Mouse (Mus musculus): Measurements from ENCODE around the gene Gtf2ird2. TPM values are rescaled to one million over a fixed set of nuclear protein-coding genes. Genes with fewer than 3 reads are reported as not detected.

Gene Gtf2ird2
- total RNA-seq (2021), result 10 to 100 TPM in 1 of 2 experiments, 1 to 10 TPM in 1; 9.8 to 10.3 TPM
- long read RNA-seq, experiment 1, partial matches to known transcripts, result 1 of 8 reads
- long read RNA-seq, experiment 1, other reads (novel, unspliced or antisense), result 4 of 8 reads
- long read RNA-seq, experiment 2, partial matches to known transcripts, result 2 of 11 reads
- long read RNA-seq, experiment 2, other reads (novel, unspliced or antisense), result 7 of 11 reads

DNA sequence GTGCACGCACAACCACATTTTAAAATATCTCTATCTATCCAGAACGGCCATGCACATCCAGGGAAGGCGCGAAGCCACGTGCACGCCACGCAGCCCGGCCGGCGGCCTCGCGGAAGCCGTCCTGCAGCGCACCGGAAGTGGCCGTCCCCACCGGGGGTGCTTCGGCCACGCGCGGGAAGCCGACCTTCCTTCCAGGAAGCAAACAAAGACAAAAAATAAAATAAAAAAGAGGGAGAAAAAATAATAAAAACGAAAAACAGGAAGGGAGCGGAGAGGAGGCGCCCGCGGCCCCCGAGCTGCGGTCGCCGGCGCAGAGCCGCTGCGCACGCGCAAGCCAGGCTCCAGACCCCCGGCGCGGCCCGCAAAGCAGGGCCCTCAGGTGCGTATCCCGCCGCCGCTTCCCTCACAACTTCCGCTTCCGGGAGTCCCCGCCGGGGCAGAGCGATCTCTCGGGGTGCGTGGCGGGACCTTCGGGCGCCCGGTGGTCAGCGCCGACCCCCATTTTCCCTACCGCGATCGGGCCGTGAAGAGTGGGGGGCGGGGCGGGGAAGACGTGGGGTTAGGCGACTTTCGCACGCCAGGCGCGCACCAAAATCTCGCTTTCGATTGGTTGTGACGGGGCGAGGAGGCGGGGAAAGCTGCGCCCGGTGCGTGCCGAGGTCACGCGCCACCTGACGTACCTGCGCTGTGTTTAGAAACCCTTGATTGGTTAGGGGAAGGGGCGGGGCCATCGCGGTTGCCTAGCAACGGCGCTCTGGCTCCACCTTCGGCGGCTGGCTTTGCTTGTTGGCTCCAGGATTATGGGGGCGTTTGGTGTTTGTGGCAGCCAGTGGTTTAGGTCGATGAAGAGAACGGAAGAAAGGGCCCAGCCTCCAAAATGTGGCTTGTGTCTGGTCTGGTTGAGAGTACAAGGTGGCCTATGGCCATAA is at the start of gene Gtf2ird2:
Gene Gtf2ird2 (plus strand): TSS at position 140 of the 929 bp plus-strand sequence.
- DNase-seq (ENCODE audit: low spot score in 2 of 2), result peak; percentile 94 to 97

DNA sequence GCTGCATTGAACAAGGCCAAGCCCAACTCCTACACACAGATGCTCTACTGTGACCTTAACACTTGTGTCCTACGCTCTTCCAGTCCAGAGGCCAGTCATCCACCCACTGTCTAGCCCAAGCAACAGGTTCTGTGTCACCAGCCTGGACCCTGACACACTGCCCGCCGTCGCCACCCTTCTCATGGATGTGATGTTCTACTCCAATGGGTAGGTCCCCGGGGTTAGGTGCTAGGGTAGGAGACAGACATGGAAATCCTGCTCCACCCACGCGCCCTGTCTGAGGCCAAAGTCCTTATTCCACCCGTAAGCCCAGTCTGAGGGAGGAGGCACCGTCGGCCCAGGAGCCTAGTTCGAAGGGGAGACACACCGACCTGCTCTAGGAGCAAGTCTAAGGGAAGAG is 47.8 kb upstream of the Gtf2ird2 start:
- DNase-seq (ENCODE audit: low spot score in 2 of 2), result no peak

DNA sequence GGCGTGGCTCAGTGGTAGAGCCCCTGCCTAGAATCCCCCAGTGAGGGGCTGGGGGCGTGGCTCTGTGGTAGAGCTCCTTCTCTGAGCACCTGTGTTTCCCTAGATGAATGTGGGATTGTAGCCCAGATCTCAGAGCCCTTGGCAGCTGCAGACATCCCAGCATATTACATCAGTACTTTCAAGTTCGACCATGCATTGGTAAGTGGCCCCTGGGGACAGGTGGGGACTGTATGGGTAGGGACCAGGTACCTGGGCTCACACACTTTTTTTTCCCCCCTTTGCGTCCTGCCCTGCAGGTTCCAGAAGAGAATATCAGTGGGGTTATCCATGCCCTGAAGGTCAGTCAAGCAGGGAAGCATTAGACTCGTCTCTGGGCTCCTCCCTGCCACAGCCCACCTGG is 45.9 kb upstream of the Gtf2ird2 start:
- no peak for DNase-seq (ENCODE audit: low spot score in 2 of 2)

DNA sequence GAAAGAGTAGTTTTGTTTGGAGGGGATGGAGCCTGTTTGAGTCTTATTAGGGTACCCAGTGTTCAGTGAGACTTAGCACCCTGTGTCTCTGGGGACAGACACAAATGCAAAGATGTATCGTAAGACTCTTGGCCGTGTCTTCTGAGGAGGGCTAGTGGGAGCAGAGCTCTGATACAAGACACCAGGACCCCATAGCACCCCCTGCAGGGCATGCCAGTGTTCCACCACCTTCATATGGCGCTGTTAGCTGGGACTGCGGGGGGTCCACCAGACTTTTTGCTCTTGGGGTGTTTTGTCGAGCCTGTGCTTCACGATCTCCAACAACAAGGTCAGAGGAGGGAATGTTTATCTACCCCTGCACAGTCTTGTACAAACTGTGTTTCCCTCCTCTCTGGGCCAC is 44.4 kb upstream of the Gtf2ird2 start:
- no peak for DNase-seq (ENCODE audit: low spot score in 2 of 2)

DNA sequence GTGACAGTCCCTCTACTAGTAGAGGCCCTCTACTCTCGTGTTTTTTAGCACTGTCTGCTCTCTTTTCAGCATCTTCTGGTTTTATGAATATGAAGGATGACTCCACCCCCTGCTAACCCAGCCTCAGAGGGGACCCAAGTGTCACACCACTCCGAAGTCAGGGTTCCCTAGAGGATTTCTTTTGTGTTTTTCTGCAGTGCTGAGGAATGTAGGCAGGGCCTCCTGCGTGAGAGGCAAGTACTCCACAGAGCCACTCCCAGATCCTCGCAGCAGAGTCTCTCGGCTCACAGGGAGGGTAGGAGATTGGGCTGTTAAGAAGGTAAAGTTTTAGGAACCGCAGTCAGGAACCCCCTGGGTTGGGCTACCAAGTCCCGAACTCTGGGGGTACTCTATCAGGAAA is 42.6 kb upstream of the Gtf2ird2 start:
- DNase-seq (ENCODE audit: low spot score in 2 of 2), result no peak

DNA sequence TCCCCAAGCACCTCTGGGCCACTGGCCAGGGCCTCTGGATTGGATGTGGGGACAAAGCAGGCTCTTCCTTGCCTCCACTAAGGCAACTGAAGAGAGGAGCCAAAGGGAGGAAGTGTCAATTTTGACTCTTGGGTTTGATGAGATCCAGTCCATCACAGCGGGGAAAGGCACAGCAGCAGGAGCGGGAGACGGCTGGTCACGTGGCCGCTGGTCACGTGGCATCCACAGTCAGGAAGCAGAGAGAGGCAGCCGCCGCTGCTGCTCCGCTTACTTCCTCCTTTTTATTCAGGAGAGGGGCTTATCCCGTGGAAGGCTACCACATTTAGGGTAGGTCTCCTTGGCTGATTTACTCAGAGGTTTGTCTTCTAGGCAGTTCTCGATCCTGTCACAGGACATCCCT is 41.4 kb upstream of the Gtf2ird2 start:
- no peak for DNase-seq (ENCODE audit: low spot score in 2 of 2)

DNA sequence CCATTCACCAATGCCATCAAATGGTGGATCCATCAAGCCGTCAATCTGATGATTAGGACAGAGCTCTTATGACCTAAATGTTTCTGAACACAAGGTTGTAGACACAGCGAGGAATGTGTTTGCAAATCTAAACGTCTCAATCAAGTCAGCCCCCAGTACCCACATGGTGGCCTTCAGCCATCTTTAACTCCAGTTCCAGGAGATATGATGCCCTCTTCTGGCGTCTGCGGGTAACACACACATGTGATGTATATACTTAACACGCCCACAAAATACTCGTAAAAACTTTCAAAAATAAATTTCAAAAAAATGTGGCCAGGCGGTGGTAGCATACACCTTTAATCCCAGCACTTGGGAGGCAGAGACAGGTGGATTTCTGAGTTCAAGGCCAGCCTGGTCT is 38.8 kb upstream of the Gtf2ird2 start:
- no peak for DNase-seq (ENCODE audit: low spot score in 2 of 2)

DNA sequence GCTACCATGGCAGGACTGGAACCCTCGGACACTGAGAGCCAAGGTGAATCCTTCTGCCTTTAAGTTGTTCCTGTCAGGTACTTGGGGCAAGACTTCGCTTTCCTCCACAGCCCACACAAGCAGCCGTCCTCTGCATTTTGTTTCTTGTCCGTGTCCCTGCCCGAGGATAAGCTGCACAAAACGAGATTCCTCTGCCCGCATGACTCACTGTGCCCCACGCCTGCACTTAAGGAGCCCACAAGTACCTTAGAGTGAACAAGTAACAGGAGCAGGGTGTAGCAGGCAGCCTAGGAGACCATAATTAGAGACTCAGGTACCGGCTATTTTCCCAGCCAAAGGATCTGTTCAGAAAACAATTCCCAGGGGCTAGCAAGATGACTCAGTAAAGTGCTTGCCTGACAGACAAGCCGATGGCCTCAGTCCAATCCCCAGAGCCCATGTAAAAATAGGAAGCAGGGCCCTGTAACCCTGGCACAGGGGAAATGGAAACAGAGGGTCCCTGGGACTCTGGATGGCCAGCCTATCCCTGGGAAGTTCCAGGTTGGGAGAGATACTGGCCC is 36.5 kb upstream of the Gtf2ird2 start:
- no peak for DNase-seq (ENCODE audit: low spot score in 2 of 2)

DNA sequence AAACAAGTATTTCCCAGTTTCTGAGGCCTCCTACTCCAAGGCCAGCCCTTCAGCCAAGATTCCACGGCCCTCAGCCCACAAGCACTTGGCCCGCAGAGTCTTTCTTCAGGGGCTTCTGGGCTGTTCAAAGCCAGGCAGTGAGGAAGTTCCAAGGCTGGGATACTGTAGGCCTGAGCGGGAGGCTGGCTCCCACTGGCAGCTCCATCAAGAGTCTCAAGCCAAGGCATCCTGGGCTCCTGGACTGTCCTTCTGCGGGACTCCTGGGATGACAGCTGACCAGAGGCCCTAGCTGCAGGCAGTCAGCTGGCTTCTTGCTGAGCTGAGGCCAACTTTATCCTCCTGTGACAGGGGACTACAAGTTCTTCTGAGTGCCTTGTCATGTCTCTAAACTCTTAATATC is 35.7 kb upstream of the Gtf2ird2 start:
- peak in 1 of 2 experiments; percentile 31 for DNase-seq (ENCODE audit: low spot score in 2 of 2)

DNA sequence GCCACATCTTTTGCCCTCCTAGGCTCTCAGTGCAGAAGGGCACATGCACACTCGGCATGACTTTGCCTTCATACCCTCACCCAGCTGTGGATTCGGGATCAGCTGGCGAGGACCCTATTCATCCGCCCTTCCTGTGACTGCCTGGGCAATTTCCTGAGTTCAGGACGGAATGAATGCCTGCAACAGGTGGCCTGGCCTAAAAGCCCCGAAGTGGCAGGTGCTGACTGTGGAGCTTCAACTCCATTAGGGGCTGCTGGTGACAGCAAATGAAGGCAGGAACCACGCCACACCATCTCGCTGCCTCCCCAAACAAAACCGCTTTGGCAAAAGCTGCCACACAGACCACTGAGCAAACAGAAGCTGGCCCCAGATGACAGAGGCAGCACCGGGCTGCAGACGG is 31.9 kb upstream of the Gtf2ird2 start:
- DNase-seq (ENCODE audit: low spot score in 2 of 2), result no peak

DNA sequence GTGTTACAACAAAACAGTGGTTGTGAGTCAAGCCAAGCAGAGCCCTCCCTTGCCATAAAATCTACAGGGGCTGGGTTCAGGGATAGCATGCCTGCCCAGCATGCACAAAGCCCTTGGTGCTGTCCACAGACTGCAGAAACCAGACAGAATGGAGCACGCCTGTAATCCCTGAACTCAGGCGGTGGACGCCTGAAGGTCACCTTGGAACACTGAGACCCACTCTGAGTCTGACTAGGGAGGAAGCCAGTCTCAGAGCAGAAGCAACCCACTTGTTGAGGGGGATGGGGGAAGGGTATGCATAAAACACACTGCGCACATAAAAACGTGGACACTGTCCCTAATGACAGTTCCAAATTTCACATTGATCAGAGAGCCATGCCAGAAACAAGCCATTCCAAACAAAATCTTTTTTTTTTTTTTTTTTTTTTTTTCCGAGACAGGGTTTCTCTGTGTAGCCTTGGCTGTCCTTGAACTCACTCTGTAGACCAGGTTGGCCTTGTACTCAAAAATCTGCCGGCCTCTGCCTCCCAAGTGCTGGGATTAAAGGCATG is 27.8 kb upstream of the Gtf2ird2 start:
- no peak for DNase-seq (ENCODE audit: low spot score in 2 of 2)

DNA sequence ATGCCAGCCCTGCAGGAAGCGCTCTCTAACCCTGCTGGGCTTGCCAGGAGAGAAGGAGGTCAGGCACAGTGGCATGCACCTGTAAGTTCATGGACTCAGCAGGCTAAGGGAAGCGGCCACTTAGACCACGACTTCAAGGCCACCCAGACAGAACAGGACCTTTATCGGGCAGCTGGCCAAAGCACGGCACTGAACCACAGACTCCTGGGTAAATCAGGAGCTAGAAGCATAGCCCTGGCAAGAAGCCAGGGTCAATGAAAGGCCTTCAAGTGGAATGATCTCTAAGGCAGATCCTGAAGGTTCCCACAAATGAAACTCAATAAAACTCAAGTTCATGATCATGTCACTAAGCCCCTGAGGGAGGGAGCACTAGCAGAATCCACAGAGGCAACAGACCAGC is 19.1 kb upstream of the Gtf2ird2 start:
- DNase-seq (ENCODE audit: low spot score in 2 of 2), result no peak

DNA sequence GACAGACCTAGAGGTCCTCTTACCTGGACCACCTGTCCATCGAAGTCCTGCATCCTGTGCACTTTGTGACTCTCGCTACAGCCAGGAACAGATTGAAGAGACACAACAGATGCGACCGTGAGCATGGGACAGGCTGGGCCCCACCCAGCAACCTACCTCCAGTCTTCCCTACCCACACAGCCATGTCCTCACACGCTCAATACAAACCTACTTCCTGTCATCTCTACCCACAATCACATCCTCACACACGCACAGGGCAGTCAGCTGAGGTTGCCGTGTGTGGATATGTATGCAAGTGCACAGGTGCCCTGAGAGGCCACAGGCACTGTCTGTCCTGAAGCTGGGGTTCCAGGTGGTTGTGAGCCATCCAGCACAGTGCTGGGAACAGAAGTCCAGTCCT is 17.2 kb upstream of the Gtf2ird2 start:
- DNase-seq (ENCODE audit: low spot score in 2 of 2), result no peak

DNA sequence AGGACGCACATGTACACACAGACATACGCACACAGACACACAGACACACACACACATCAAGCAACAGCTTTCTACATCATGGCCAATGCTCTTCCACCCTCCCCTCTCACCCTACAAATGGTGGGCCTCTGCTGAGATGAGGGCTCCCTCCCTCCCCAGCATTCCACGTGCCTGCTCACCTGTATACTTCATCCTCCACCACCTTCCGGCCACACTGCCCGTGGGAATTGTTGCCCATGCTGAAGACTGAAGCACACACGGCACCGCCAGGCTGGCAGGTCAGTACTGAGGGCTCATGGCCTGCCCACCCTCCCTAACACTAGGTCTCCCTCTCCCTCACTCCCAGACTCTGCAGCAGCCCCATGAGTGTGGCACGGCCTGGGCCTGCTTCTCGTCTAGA is 15.8 kb upstream of the Gtf2ird2 start:
- no peak for DNase-seq (ENCODE audit: low spot score in 2 of 2)

DNA sequence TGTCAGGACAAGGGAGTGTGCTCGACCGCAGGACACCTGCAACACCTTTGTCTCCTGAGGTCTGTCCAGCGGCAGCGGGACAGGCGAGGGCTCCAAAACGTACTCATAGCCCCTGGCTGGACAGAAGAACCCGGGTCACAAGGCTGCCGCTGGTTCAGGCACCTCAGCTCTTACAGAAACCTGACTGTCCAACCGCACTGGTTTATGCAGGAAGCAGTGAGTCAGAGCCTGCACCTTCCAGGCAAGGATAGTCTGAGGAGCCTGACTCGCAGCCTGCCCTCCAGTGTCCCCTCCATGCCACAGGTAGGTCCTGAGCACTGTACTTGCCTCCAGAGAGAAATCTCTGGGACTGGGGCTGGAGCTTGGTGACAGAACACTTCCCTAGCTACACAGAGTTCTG is 14.6 kb upstream of the Gtf2ird2 start:
- DNase-seq (ENCODE audit: low spot score in 2 of 2), result no peak

DNA sequence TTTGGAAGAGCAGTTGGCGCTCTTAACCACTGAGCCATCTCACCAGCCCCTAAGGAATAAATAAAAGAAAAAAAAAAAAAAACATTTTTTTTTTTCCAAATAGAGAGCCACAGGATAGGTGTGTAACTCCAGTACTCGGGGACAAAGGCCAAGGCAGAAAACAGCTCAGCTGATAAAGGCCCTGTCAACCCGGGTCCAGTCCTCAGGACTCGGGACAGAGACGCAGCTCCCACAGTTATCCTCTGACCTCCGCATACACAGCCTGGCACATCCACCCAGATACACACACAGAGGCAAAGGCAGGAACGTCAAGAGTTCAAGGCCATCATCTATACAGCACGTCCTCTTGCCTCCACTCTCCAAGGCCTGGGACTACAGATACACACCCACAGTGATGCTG is 13.7 kb upstream of the Gtf2ird2 start:
- DNase-seq (ENCODE audit: low spot score in 2 of 2), result no peak

DNA sequence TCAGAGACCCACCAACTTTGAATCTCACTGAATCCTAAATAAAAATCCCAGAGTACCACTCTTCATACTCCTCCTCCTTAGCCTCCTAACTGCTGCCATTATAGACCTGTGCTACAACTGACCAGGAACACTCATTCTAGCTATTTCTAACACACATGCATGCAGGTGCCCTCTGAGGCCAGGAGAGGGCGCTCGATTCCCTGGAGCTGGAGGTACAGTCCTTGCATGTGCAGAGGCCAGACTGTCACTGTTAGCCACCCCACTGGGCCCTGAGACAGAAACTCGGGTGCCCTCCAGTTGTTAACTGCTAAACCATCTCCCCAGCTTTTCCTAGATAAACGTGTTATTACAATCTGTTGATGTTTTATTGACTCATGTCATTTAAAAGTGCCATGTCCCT is 10.6 kb upstream of the Gtf2ird2 start:
- no peak for DNase-seq (ENCODE audit: low spot score in 2 of 2)

DNA sequence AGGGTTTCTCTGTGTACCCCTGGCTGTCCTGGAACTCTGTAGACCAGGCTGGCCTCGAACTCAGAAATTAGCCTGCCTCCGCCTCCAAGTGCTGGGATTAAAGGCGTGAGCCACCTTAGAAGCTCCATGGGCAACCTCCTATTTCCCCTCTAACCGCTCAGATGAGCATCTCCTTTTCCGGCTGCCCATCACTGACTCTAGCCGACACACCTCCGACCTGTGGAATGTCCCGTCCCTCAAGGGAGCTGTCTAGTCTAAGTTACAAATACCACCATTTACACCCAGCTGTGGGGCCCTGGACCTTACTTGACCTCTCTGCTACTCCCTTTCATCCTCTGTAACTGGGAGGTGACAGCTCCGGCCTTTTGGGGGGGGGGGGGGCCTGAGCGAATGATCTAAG is 8.1 kb upstream of the Gtf2ird2 start:
- DNase-seq (ENCODE audit: low spot score in 2 of 2), result no peak

DNA sequence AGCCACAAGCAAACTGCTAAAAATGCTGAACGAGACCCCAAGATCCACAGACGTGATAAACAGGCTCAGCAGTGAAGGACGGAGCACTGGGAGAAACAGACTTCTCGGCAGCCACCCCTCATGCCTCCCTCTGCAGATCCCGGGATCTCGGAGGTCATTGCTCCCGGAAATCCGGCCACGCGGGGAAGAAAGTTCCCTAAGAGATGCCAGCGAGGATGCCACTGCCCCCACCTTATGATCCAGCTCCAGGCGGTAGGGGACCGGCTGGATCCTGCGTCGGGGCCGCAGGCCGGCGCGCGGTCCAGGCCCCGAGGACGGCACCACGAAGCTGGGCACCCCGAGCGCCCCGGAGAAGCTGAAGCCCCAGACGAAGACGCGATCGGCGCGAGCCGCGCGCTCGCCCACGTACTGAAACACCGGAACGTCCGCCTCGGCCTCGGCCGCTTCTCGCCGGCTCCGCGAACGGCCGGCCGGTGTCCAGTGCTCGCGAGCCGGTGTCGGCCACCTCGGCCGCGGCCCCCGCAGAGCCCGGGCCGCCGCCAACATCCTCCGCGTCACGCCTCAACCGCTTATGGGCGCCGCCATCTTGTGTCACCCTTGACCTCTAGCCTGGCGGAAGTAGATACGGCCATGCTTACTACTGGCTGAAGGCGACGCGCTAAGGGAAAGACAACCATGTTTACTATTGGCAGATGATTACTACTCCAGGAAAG is 7.5 kb upstream of the Gtf2ird2 start, which contains the start of gene Rcc1l:
Gene Rcc1l (minus strand): TSS at position 606 of the 713 bp plus-strand sequence.
- DNase-seq (ENCODE audit: low spot score in 2 of 2), result peak; percentile 52 to 83

DNA sequence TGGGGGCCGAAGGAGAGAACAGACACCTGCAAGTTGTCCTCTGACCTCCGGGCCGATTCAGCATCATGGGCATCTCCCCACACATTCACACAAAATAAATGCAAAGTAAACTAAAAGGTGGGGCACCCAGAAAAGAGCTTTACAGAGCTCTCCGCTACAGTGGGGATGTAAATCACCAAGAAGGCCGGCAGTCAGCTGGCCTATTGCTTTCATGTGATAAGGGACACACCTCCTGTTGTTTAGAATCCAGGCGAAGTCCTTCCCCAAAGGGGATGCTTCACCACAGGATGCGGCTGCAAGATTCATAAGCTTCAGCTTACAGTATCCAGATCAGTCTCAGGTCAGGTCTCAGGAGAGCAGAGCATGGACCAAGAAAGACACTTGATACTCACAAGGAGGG is 5.3 kb upstream of the Gtf2ird2 start:
- no peak for DNase-seq (ENCODE audit: low spot score in 2 of 2)

DNA sequence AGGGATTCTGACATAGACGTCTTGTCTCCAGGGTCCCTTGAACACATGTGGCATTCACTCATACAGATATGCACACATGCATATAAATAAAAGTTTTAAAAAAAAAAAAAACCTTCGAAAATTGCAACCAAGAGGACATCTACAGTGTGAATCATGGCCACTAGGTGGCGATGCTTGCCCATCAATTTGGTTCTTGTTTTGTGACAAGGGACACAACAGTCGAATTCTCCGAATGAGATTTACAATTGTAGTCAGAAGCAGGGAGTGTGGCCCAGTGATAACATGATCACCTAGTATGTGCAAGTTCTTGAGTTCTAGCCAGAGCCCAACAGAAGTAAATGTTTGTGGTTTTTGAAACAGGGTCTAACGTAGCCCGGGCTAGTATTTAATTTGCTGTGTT is 3.9 kb upstream of the Gtf2ird2 start:
- peak; percentile 63 to 77 for DNase-seq (ENCODE audit: low spot score in 2 of 2)

Measured in gastrocnemius, postnatal 4 days (tissue).